13 mouse cellular contexts compared by ENCODE assay signal in the genomic region with DNA sequence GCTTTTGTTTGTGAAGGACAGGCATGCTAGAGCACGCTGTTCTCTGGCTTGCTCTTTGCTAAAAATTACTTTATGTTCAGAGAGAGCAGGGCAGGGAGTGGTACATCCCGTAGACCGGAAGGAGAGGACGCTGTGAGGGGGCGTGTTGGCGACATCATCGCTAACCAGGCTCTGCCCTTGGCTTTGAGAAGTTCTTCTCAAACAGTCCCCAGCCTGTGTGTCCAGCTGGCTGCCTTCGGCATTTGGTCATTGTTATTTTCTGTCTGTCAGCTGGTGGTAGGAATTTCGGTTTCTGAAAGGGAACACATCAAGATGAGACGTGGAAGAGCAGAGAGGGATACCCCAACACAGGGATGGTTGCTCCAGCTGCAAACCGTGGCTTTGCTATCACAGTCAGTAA. TPM values are rescaled to one million over a fixed set of nuclear protein-coding genes. Genes with fewer than 3 reads are reported as not detected.
DNase-seq lines count a peak whose midpoint lies in the region; ATAC-seq and TF ChIP-seq lines count a peak whose summit lies in the region.
"Had no signal": no experiment of that assay in that cellular context is flagged by ENCODE, and none has a peak within 500 bp of the region (broad histone marks: within the 10 kb centered on the region; RNA-seq: fewer than 3 reads in every experiment).

No protein-coding gene starts in this region.

- no peaks in the 10 kb centered on the region for H3K36me3 ChIP-seq in hindbrain, embryonic 12.5 days
- H3K36me3 ChIP-seq: embryonic facial prominence, embryonic 12.5 days had no signal

- DNase-seq in adrenal gland, adult (ENCODE audit: inconsistent age in 2 of 2, low spot score in 1 of 2) = peak; percentile 30 to 48
- no peak for DNase-seq in adrenal gland, adult 8-10 months
- DNase-seq in ovary, postnatal 36 days (ENCODE audit: low spot score) = peak; percentile 25
- DNase-seq in ovary, postnatal 14 days (ENCODE audit: low spot score) = no peak
- peak; percentile 14 for DNase-seq in lung, adult 2 months
- DNase-seq in testis, postnatal 14 days (ENCODE audit: low spot score) = peak; percentile 64
- no peak for DNase-seq in spleen, adult 18-20 months
- DNase-seq: right cerebral cortex, adult 18-20 months; thymus, postnatal 25 days had no signal

- TF ChIP-seq POLR2A in lung, adult 2 months (IDR thresholded peaks at IDR 0.05; ENCODE audit: borderline replicate concordance, extremely low read depth, low read depth, low read length) = no peak

- no peak overlapping the region for H3K27ac ChIP-seq in hindbrain, embryonic 12.5 days
- H3K27ac ChIP-seq: embryonic facial prominence, embryonic 12.5 days had no signal

- no peaks in the 10 kb centered on the region for H3K9me3 ChIP-seq in hindbrain, embryonic 12.5 days (replicated peaks)

- H3K4me3 ChIP-seq in lung, adult 2 months (replicated peaks; ENCODE audit: extremely low read depth, low read depth, low read length) = no peak overlapping the region
- H3K4me3 ChIP-seq in hindbrain, embryonic 12.5 days = no peak overlapping the region
- H3K4me3 ChIP-seq: embryonic facial prominence, embryonic 12.5 days had no signal

- no peak overlapping the region for H3K4me2 ChIP-seq in hindbrain, embryonic 12.5 days (replicated peaks)
- H3K4me2 ChIP-seq: embryonic facial prominence, embryonic 12.5 days had no signal

- peaks cover 4% of the 10 kb centered on the region; the same call in 1 of the 2 replicates for H3K27me3 ChIP-seq in hindbrain, embryonic 12.5 days
- H3K27me3 ChIP-seq: embryonic facial prominence, embryonic 12.5 days had no signal

- H3K9ac ChIP-seq in hindbrain, embryonic 12.5 days = no peak overlapping the region
- H3K9ac ChIP-seq: embryonic facial prominence, embryonic 12.5 days had no signal

- no peak for TF ChIP-seq CTCF in lung, adult 2 months (IDR thresholded peaks at IDR 0.05; ENCODE audit: insufficient read depth, low read length)

- no peak for ATAC-seq in hindbrain, embryonic 12.5 days (ENCODE audit: low FRiP score)

- 59% methylated on average over 11 of the region's 11 CpGs for WGBS in lung, adult 2 months
- WGBS in hindbrain, embryonic 12.5 days = 76% methylated on average over 11 of the region's 11 CpGs

- no peaks in the 10 kb centered on the region; the same call in 1 of the 2 replicates for H3K4me1 ChIP-seq in lung, adult 2 months (ENCODE audit: control insufficient read depth, insufficient read depth, low read length)
- H3K4me1 ChIP-seq in hindbrain, embryonic 12.5 days = peaks cover 10% of the 10 kb centered on the region; the same call in 1 of the 2 replicates

RNA-seq across cellular contexts. Expression of a gene that starts 3.5 kb away (rescaled TPM):
- 10 to 100 TPM; 15.5 to 38.8 (median 25.8) TPM for total RNA-seq in adrenal gland, adult 8-10 months (2022)
- 2.0 and 2.2 TPM in 2 replicates for polyA plus RNA-seq in lung, adult 2 months (2012; rRNA removed)
- 40.3 and 42.9 TPM in 2 replicates for polyA plus RNA-seq in hindbrain, embryonic 12.5 days (2016; fragmentation: Nextera tagmentation; extraction: Ambion mirVana)
- total RNA-seq: liver, adult 2 months; monocyte, adult 5-6 weeks had no signal
- polyA plus RNA-seq: liver, adult 2 months had no signal

Comparison
In these comparisons a context has a peak if more than half of its experiments do, and no peak if none do; other contexts are left out.
1. DNase-seq: peak in adrenal gland, adult (2 of 2), ovary, postnatal 36 days (single experiment), lung, adult 2 months (single experiment) and testis, postnatal 14 days (single experiment); none in adrenal gland, adult 8-10 months (single experiment), ovary, postnatal 14 days (single experiment) and spleen, adult 18-20 months (0 of 2).
2. RNA of a gene that starts 3.5 kb away (polyA plus RNA-seq): 40.3 to 42.9 TPM in hindbrain, embryonic 12.5 days; 2.0 to 2.2 TPM in lung, adult 2 months; every median in the first group is over 10 times any median in the second.